Mouse (Mus musculus) liver, adult 2 months (tissue): ENCODE measurements around the gene Gatm. TPM values are rescaled to one million over a fixed set of nuclear protein-coding genes. Genes with fewer than 3 reads are reported as not detected.

Experiments
- DNase-seq: peaks from one replicate; pipeline ENCODE4 v3.0.0-alpha.2; 2011; ENCODE audit warnings: low read depth, low spot score; ENCODE audit errors: extremely low read depth
- H3K27ac ChIP-seq: fragments of 200-500 bp; replicated peaks from 2 replicates; pipeline ENCODE4 v1.5.1; 2012; ENCODE audit warnings: low read depth, mild to moderate bottlenecking, control low read depth, inconsistent platforms, low read length; ENCODE audit not compliant: insufficient read depth
- H3K27me3 ChIP-seq: fragments of 200-500 bp; 2 replicates; pipeline ENCODE4 v1.6.1; 2012; ENCODE audit warnings: mild to moderate bottlenecking, moderate library complexity, low read length, inconsistent platforms; ENCODE audit not compliant: control insufficient read depth, insufficient read depth
- H3K36me3 ChIP-seq: fragments of 200-500 bp; 2 replicates; pipeline ENCODE4 v1.6.1; 2012; ENCODE audit warnings: low read length, inconsistent platforms; ENCODE audit not compliant: control insufficient read depth, insufficient read depth
- H3K4me1 ChIP-seq: fragments of 200-500 bp; 2 replicates; pipeline ENCODE4 v1.6.1; 2011; ENCODE audit warnings: low read length; ENCODE audit not compliant: control insufficient read depth, insufficient read depth
- H3K4me3 ChIP-seq: fragments of 200-500 bp; 2 replicates; pipeline ENCODE4 v1.5.1; 2011; ENCODE audit warnings: low read depth, mild to moderate bottlenecking, control low read depth, low read length, moderate library complexity; ENCODE audit not compliant: insufficient read depth
- H3K79me2 ChIP-seq: fragments of 200-500 bp; 2 replicates; pipeline ENCODE4 v1.6.1; 2012; ENCODE audit warnings: inconsistent platforms, mild to moderate bottlenecking, low read length, moderate library complexity; ENCODE audit not compliant: control insufficient read depth, insufficient read depth
- H3K9ac ChIP-seq: fragments of 200-500 bp; 2 replicates; pipeline ENCODE4 v1.6.1; 2012; ENCODE audit warnings: low read depth, mild to moderate bottlenecking, control low read depth, inconsistent platforms, low read length
- CTCF ChIP-seq: fragments of 200-500 bp; IDR thresholded peaks from 2 replicates; pipeline ENCODE4 v1.5.1; 2011; ENCODE audit warnings: low read depth, low read length, control low read depth
- POLR2A ChIP-seq: fragments of 200-500 bp; IDR thresholded peaks from 2 replicates; pipeline ENCODE4 v1.6.1; 2011; ENCODE audit warnings: low read length, control low read depth; ENCODE audit not compliant: insufficient read depth; ENCODE audit errors: extremely low read depth
- WGBS: fragments of 180-500 bp; shearing (Covaris S2); methylation state at CpG from one replicate; pipeline ENCODE4 v1.1.7; 2018; 5-methylcytosine and 5-hydroxymethylcytosine counted together
- polyA plus RNA-seq: library from polyadenylated mRNA; depleted of rRNA; stranded (reverse); fragments of >200 nt; gene quantifications from 2 replicates; pipeline ENCODE4 v1.2.3, GENCODE M21; 2012
- total RNA-seq: library from RNA; depleted of rRNA; stranded (reverse); fragments of >200 nt; gene quantifications from 2 replicates; pipeline ENCODE4 v1.2.3, GENCODE M21; 2014

Gene Gatm
- total and polyA plus RNA-seq, 2 experiments = 9.9 to 13.6 TPM

DNA sequence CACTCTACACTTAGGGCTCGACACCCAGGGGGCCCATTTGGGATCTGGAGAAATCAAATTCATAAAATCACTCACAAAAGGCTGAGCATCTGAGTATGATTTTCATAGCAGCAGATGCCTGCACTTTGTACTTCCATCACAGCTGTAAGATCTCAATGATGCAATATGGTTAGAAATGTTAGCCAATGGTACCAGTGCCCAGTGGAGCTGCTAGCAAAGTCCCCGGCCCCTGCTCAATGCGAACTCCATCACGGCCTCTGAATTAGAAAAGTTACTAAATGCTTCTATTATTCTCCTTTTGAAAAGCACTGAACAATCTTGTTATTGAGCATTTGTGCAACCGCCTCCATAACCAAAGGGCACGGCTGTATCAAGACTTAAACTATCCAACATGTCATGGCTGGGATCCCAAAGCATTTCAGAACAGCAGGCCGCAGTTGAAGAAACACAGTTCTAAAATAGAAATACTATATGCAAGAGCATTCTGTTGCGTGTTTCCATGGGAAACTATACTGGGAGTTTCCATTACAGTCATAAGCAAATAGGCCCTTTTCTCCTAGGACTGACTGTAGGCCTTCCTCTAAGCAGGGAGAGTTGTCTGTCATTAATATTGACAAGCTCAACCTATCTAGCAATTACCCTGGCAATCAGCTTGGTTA is 23.1 kb downstream of the Gatm start:
- no peak overlapping the region for H3K4me3 ChIP-seq
- H3K9ac ChIP-seq = no peak overlapping the region
- H3K4me1 ChIP-seq = no peaks in the 10 kb centered on the region
- H3K79me2 ChIP-seq = no peaks in the 10 kb centered on the region
- H3K27ac ChIP-seq = no peak overlapping the region
- DNase-seq = no peak
- H3K36me3 ChIP-seq = no peaks in the 10 kb centered on the region
- 91% methylated on average over 8 of the region's 8 CpGs for WGBS
- H3K27me3 ChIP-seq = no peaks in the 10 kb centered on the region
- TF ChIP-seq CTCF (no peak), POLR2A (no peak)

DNA sequence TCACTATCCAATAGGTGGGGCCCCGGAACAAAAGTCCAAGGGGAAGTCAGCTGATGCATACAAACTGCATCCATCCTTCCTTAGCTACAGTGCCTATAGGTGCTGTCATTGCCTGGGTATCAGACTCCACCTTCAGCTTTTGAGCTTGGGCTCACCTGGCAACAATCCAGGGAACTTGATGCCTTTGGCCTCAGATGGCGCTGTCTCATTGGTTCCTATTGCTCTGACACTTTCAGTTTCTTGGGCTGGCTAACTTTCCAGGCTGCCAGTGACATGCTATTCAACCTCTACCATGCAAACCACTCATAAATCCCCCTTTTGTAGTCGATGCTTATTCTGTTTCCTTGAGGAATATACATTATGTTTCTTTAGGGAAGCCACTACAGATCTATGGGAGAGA is 24.8 kb downstream of the Gatm start:
- no peaks in the 10 kb centered on the region for H3K27me3 ChIP-seq
- H3K36me3 ChIP-seq = no peaks in the 10 kb centered on the region
- H3K4me1 ChIP-seq = no peaks in the 10 kb centered on the region
- no peak overlapping the region for H3K9ac ChIP-seq
- H3K4me3 ChIP-seq = no peak overlapping the region
- no peak overlapping the region for H3K27ac ChIP-seq
- 60% methylated on average over 3 of the region's 3 CpGs for WGBS
- no peaks in the 10 kb centered on the region for H3K79me2 ChIP-seq
- TF ChIP-seq CTCF = no peak
- no peak for TF ChIP-seq POLR2A
- no peak for DNase-seq

DNA sequence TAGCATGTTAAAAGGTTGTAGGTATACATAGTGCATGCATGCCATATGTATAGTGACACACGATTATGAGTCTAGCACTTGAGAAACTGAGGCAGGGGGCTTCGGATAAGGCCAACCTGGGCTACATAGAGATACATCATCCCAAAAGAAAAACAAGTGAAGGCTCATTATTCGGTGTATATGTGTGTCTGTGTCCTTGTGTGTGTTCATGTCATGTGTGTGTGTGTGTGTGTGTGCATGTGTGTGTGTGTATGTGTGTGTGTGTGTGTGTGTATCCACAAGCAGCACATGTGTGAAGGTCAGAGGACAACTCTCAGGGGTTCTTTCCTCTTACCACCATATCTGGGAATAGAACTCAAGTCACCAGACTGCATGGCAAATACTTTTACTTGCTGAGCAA is 28.8 kb downstream of the Gatm start:
- 91% methylated on average over 3 of the region's 3 CpGs for WGBS
- no peaks in the 10 kb centered on the region for H3K27me3 ChIP-seq
- H3K36me3 ChIP-seq = no peaks in the 10 kb centered on the region
- H3K9ac ChIP-seq = no peak overlapping the region
- peak overlapping the region; percentile 68; the same call in 1 of the 2 replicates for H3K27ac ChIP-seq
- H3K79me2 ChIP-seq = no peaks in the 10 kb centered on the region
- TF ChIP-seq POLR2A = no peak
- TF ChIP-seq CTCF = no peak
- no peak for DNase-seq
- H3K4me3 ChIP-seq = no peak overlapping the region
- no peaks in the 10 kb centered on the region for H3K4me1 ChIP-seq

DNA sequence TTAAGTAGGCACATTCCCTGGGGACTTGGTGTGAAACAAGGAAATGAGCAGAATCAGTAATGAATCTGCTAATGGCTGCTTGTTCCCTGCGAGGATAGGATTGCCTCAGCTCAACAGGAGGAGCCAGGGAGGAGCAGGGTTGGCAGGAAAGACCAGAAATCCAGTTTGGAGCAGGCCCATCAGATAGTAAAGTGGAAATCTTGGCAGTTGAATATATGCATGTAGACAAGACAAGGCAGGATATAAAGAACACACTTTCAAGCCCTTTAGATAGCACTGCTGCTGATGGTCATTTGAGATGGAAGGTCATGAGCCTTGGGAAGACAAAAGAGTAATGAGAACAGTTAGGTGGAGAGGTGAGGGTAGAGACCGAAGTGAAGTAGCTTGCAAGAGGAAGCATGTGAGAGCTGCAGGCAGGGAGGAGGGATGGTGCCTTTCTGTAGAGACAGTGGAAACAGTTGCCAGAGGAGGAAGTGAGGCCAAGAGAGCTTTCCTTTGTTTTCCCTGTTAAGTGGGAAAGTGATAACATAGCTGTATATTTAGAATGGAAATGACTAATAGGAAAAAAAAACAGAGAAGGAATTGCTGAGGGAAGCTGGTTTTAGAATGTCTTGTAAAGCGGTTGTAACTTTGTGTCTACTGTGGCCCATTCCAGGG is 29.6 kb downstream of the Gatm start:
- Histone ChIP-seq H3K9ac (no peak overlapping the region), H3K4me3 (no peak overlapping the region), H3K4me1 (no peaks in the 10 kb centered on the region), H3K36me3 (no peaks in the 10 kb centered on the region), H3K27ac (peak overlapping the region; percentile 68), H3K27me3 (no peaks in the 10 kb centered on the region), H3K79me2 (no peaks in the 10 kb centered on the region)
- peak; percentile 31 for DNase-seq
- TF ChIP-seq POLR2A (no peak), CTCF (no peak)
- 55% methylated on average over 3 of the region's 3 CpGs for WGBS

DNA sequence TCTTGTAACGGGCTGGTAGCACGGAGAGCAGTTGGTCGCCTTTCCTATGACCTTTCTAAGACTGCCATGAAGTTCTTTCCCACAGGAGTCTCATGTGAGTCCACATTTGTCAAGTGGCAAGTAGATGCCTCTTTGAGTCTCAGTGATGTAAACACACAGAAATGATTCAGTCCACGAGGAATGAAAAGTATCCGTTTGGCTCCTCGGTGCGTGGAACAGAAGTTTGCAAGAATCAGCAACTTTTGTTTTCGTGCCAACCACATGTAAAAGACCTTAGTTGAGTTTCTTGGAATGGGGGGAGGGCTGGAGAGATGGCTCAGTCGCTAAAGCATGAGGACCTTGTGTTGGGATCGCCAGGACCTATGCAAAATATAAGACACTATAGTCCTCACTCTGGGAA is 30.7 kb downstream of the Gatm start:
- Histone ChIP-seq H3K79me2 (no peaks in the 10 kb centered on the region), H3K4me1 (no peaks in the 10 kb centered on the region), H3K27ac (peak overlapping the region; percentile 37), H3K4me3 (no peak overlapping the region), H3K9ac (no peak overlapping the region), H3K27me3 (no peaks in the 10 kb centered on the region), H3K36me3 (no peaks in the 10 kb centered on the region)
- TF ChIP-seq POLR2A (no peak), CTCF (no peak)
- WGBS = 68% methylated on average over 10 of the region's 10 CpGs
- no peak for DNase-seq

DNA sequence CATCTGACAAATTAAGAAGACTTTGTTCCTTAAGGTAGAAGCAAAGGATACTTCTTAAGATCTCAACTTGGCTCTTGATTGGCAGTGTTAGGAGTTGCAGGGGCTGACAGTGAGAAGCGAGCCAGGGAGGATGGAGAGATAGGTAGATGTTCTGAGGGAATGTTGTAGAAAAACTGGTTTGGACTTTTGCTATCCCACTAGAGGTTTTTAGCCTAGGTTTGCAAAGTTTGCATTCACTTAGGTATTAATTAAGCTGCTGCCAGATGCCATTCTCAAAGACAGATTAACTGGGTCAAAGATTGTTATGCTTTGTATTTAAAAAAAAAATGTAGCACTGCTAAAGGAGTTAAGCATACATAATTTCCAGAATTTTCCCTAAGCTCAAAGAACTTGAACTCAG is 33.8 kb downstream of the Gatm start:
- Histone ChIP-seq H3K9ac (no peak overlapping the region), H3K79me2 (no peaks in the 10 kb centered on the region), H3K27me3 (no peaks in the 10 kb centered on the region), H3K27ac (no peak overlapping the region), H3K4me3 (no peak overlapping the region), H3K4me1 (no peaks in the 10 kb centered on the region), H3K36me3 (no peaks in the 10 kb centered on the region)
- WGBS = 77% methylated on average over 1 of the region's 1 CpGs
- no peak for DNase-seq
- no peak for TF ChIP-seq CTCF
- TF ChIP-seq POLR2A = no peak
